Mouse (Mus musculus): ENCODE results near the gene Gxylt1. TPM values are rescaled to one million over a fixed set of nuclear protein-coding genes. Genes with fewer than 3 reads are reported as not detected.
"Not testable (repeated sequence)": the region's sequence is repeated elsewhere in the genome, so short reads cannot be mapped to it uniquely, and the experiment has no call there.

Gene Gxylt1
- total RNA-seq (2021): 1 to 10 TPM; 5.9 to 6.8 TPM
- long read RNA-seq, experiment 1, full-length matches to known transcripts: 2 of 3 reads
- long read RNA-seq, experiment 1, partial matches to known transcripts: 0 of 3 reads
- long read RNA-seq, experiment 1, other reads (novel, unspliced or antisense): 1 of 3 reads
- long read RNA-seq, experiment 2, full-length matches to known transcripts: 5 of 5 reads
- long read RNA-seq, experiment 2, partial matches to known transcripts: 0 of 5 reads
- long read RNA-seq, experiment 2, other reads (novel, unspliced or antisense): 0 of 5 reads

- intact Hi-C loops (cut with DNase I; ENCODE audit: low total_unique reads): no loop called here
- DNase-seq: peak; percentile 100
Measured at GRCm38 (mm10) chr15:93274679-93275583, at the start of gene Gxylt1. Gene Gxylt1, minus strand, starts transcription at chr15:93275179.

- no peak for DNase-seq
- intact Hi-C loops (cut with DNase I; ENCODE audit: low total_unique reads): no loop called here
Measured at GRCm38 (mm10) chr15:93318781-93319180, 43.8 kb upstream of the Gxylt1 start.

- intact Hi-C loops (cut with DNase I; ENCODE audit: low total_unique reads); DNase-seq: not testable (repeated sequence)
Measured at GRCm38 (mm10) chr15:93310304-93310703, 35.3 kb upstream of the Gxylt1 start.

GRCm38 (mm10) chr15:93298197-93298596, 23.2 kb upstream of the Gxylt1 start:
- no peak for DNase-seq
- intact Hi-C loops (cut with DNase I; ENCODE audit: low total_unique reads): no loop called here

- DNase-seq: no peak
- intact Hi-C loops (cut with DNase I; ENCODE audit: low total_unique reads): no loop called here
Measured at GRCm38 (mm10) chr15:93294483-93294882, 19.5 kb upstream of the Gxylt1 start.

- DNase-seq: no peak
- intact Hi-C loops (cut with DNase I; ENCODE audit: low total_unique reads): no loop called here
Measured at GRCm38 (mm10) chr15:93288321-93288720, 13.3 kb upstream of the Gxylt1 start.

GRCm38 (mm10) chr15:93287628-93288027, 12.6 kb upstream of the Gxylt1 start:
- DNase-seq: no peak
- intact Hi-C loops (cut with DNase I; ENCODE audit: low total_unique reads): no loop called here

GRCm38 (mm10) chr15:93285244-93285643, 10.3 kb upstream of the Gxylt1 start:
- DNase-seq: peak; percentile 57
- intact Hi-C loops (cut with DNase I; ENCODE audit: low total_unique reads): no loop called here

- intact Hi-C loops (cut with DNase I; ENCODE audit: low total_unique reads): no loop called here
- DNase-seq: no peak
Measured at GRCm38 (mm10) chr15:93284326-93284725, 9.3 kb upstream of the Gxylt1 start.

GRCm38 (mm10) chr15:93283349-93283748, 8.4 kb upstream of the Gxylt1 start:
- no peak for DNase-seq
- intact Hi-C loops (cut with DNase I; ENCODE audit: low total_unique reads): no loop called here

GRCm38 (mm10) chr15:93276276-93276675, 1.3 kb upstream of the Gxylt1 start:
- intact Hi-C loops (cut with DNase I; ENCODE audit: low total_unique reads): no loop called here
- no peak for DNase-seq

- DNase-seq: peak; percentile 19
- intact Hi-C loops (cut with DNase I; ENCODE audit: low total_unique reads): no loop called here
Measured at GRCm38 (mm10) chr15:93275623-93276022, 644 bp upstream of the Gxylt1 start.

- intact Hi-C loops (cut with DNase I; ENCODE audit: low total_unique reads): no loop called here
- DNase-seq: no peak
Measured at GRCm38 (mm10) chr15:93273788-93274678, 946 bp downstream of the Gxylt1 start.

GRCm38 (mm10) chr15:93272948-93273347, 2.0 kb downstream of the Gxylt1 start:
- no peak for DNase-seq
- intact Hi-C loops (cut with DNase I; ENCODE audit: low total_unique reads): no loop called here

- DNase-seq: no peak
- intact Hi-C loops (cut with DNase I; ENCODE audit: low total_unique reads): no loop called here
Measured at GRCm38 (mm10) chr15:93270289-93270855, 4.6 kb downstream of the Gxylt1 start.

GRCm38 (mm10) chr15:93269572-93269971, 5.4 kb downstream of the Gxylt1 start:
- intact Hi-C loops (cut with DNase I; ENCODE audit: low total_unique reads): loop anchor here (10.0 kb wide), 3 partner anchors 65 to 945 kb away; partner anchors contain the start of gene Yaf2
- DNase-seq: no peak

- intact Hi-C loops (cut with DNase I; ENCODE audit: low total_unique reads): loop anchor here (10.0 kb wide), 3 partner anchors 67 to 947 kb away; partner anchors contain the start of gene Yaf2
- DNase-seq: no peak
Measured at GRCm38 (mm10) chr15:93268001-93268400, 7.0 kb downstream of the Gxylt1 start.

- no peak for DNase-seq
- intact Hi-C loops (cut with DNase I; ENCODE audit: low total_unique reads): loop anchor here (10.0 kb wide), 3 partner anchors 67 to 947 kb away; partner anchors contain the start of gene Yaf2
Measured at GRCm38 (mm10) chr15:93267479-93267878, 7.5 kb downstream of the Gxylt1 start.

GRCm38 (mm10) chr15:93266361-93266760, 8.6 kb downstream of the Gxylt1 start:
- DNase-seq: no peak
- intact Hi-C loops (cut with DNase I; ENCODE audit: low total_unique reads): loop anchor here (10.0 kb wide), 3 partner anchors 68 to 948 kb away; partner anchors contain the start of gene Yaf2
